Mouse (Mus musculus) right cerebral cortex, postnatal 25 days (tissue): ENCODE measurements around the gene Derl2.

ENCODE experiments used
- DNase-seq: peaks from one replicate; pipeline ENCODE4 v3.0.0; 2022

Derl2 gene

GRCm38 (mm10) chr11:71019201-71020068 lies at the start of gene Derl2, which contains the start of gene Mis12:
TSS of gene Derl2 (minus strand) at chr11:71019841.
TSS of gene Mis12 (plus strand) at chr11:71019611.
- DNase-seq, result peak; percentile 99

- DNase-seq, result no peak
These were observed 32.9 kb upstream of the Derl2 start for GRCm38 (mm10) chr11:71052554-71052953.

- DNase-seq, result no peak
These were observed 20.1 kb upstream of the Derl2 start for GRCm38 (mm10) chr11:71039526-71040298.

GRCm38 (mm10) chr11:71033163-71033761 lies 13.6 kb upstream of the Derl2 start, which contains the start of gene 6330403K07Rik:
TSS of gene 6330403K07Rik (minus strand) at chr11:71033513.
- peak; percentile 71 for DNase-seq

- DNase-seq, result peak; percentile 45
These were observed 13.0 kb upstream of the Derl2 start for GRCm38 (mm10) chr11:71032491-71033162.

- no peak for DNase-seq
These were observed 12.4 kb upstream of the Derl2 start for GRCm38 (mm10) chr11:71032070-71032469.

GRCm38 (mm10) chr11:71029403-71030118 lies 9.9 kb upstream of the Derl2 start:
- DNase-seq, result no peak

- DNase-seq, result no peak
These were observed 8.6 kb upstream of the Derl2 start for GRCm38 (mm10) chr11:71028280-71028679.

GRCm38 (mm10) chr11:71018416-71019200 lies 1.0 kb downstream of the Derl2 start:
- no peak for DNase-seq

GRCm38 (mm10) chr11:71017051-71017450 lies 2.6 kb downstream of the Derl2 start:
- no peak for DNase-seq

- DNase-seq, result no peak
These were observed 6.9 kb downstream of the Derl2 start for GRCm38 (mm10) chr11:71012743-71013142.

GRCm38 (mm10) chr11:71008321-71008720 lies 11.3 kb downstream of the Derl2 start:
- no peak for DNase-seq

- DNase-seq, result no peak
These were observed 11.8 kb downstream of the Derl2 start for GRCm38 (mm10) chr11:71007831-71008230.

- no peak for DNase-seq
These were observed 12.6 kb downstream of the Derl2 start for GRCm38 (mm10) chr11:71007026-71007425.

- DNase-seq, result no peak
These were observed 14.6 kb downstream of the Derl2 start for GRCm38 (mm10) chr11:71005046-71005445.

GRCm38 (mm10) chr11:71004316-71004773 lies 15.3 kb downstream of the Derl2 start, which contains the start of gene Dhx33:
TSS of gene Dhx33 (minus strand) at chr11:71004437.
- peak; percentile 96 for DNase-seq

- DNase-seq, result no peak
These were observed 15.9 kb downstream of the Derl2 start for GRCm38 (mm10) chr11:71003611-71004315.

- no peak for DNase-seq
These were observed 18.5 kb downstream of the Derl2 start for GRCm38 (mm10) chr11:71001167-71001566.

GRCm38 (mm10) chr11:70982557-70983228 lies 36.9 kb downstream of the Derl2 start, which contains the start of gene C1qbp:
TSS of gene C1qbp (minus strand) at chr11:70983026.
- DNase-seq, result peak; percentile 92

GRCm38 (mm10) chr11:70982030-70982429 lies 37.6 kb downstream of the Derl2 start:
- no peak for DNase-seq
